In genomic region chr4:130836281-130837061, GRCm38 (mm10) we compare ENCODE assay signal across 8 mouse cellular contexts. TPM values are rescaled to one million over a fixed set of nuclear protein-coding genes. Genes with fewer than 3 reads are reported as not detected.
DNase-seq lines count a peak whose midpoint lies in the region; ATAC-seq lines count a peak whose summit lies in the region.
"Had no signal": no experiment of that assay in that cellular context is flagged by ENCODE, and none has a peak within 500 bp of the region (broad histone marks: within the 10 kb centered on the region; RNA-seq: fewer than 3 reads in every experiment).

No protein-coding gene starts in this region.

- H3K4me1 ChIP-seq in forebrain, embryonic 15.5 days = peaks cover 32% of the 10 kb centered on the region
- H3K4me1 ChIP-seq in limb, embryonic 13.5 days = peaks cover 47% of the 10 kb centered on the region

- H3K36me3 ChIP-seq in forebrain, embryonic 15.5 days = no peaks in the 10 kb centered on the region
- H3K36me3 ChIP-seq in limb, embryonic 13.5 days = no peaks in the 10 kb centered on the region

- peak; percentile 26 for DNase-seq in urinary bladder, postnatal 14 days (ENCODE audit: low spot score)
- no peak for DNase-seq in urinary bladder, adult 18-20 months (ENCODE audit: low spot score in 2 of 2)
- no peak for DNase-seq in cerebellum, adult 18-20 months
- no peak for DNase-seq in ovary, adult 18-20 months (ENCODE audit: low spot score)
- DNase-seq in heart, adult 18-20 months = no peak
- DNase-seq: spleen, adult 18-20 months had no signal

- no peaks in the 10 kb centered on the region for H3K9me3 ChIP-seq in forebrain, embryonic 15.5 days
- 0 out of 2 replicates have a peak, but pooled peaks cover 4% of the 10 kb centered on the region for H3K9me3 ChIP-seq in limb, embryonic 13.5 days

- H3K27me3 ChIP-seq in forebrain, embryonic 15.5 days = peaks cover 34% of the 10 kb centered on the region
- H3K27me3 ChIP-seq in limb, embryonic 13.5 days = no peaks in the 10 kb centered on the region

- ATAC-seq in forebrain, embryonic 15.5 days (replicated peaks) = peak; percentile 83
- ATAC-seq in limb, embryonic 13.5 days (ENCODE audit: low FRiP score, low read depth) = 0 out of 2 replicates have a peak, but pooled peaks have one; percentile 16

- H3K27ac ChIP-seq in forebrain, embryonic 15.5 days (replicated peaks) = no peak overlapping the region
- H3K27ac ChIP-seq in limb, embryonic 13.5 days = peak overlapping the region; percentile 44; the same call in 1 of the 2 replicates

- 4% methylated on average over 20 of the region's 20 CpGs for WGBS in forebrain, embryonic 15.5 days
- WGBS in limb, embryonic 13.5 days = 9% methylated on average over 20 of the region's 20 CpGs

- H3K4me3 ChIP-seq in forebrain, embryonic 15.5 days = peak overlapping the region; percentile 11; the same call in 1 of the 2 replicates
- H3K4me3 ChIP-seq in limb, embryonic 13.5 days = no peak overlapping the region

- H3K9ac ChIP-seq in forebrain, embryonic 15.5 days (replicated peaks) = no peak overlapping the region
- H3K9ac ChIP-seq in limb, embryonic 13.5 days = no peak overlapping the region

- peak overlapping the region; percentile 36 for H3K4me2 ChIP-seq in forebrain, embryonic 15.5 days (replicated peaks)
- H3K4me2 ChIP-seq in limb, embryonic 13.5 days (replicated peaks) = peak overlapping the region; percentile 54

RNA-seq across cellular contexts. Expression of gene Sdc3, which starts 44.1 kb away (rescaled TPM):
- 84.9 and 85.7 TPM in 2 replicates for polyA plus RNA-seq in forebrain, embryonic 15.5 days (2015; fragmentation: Nextera tagmentation; extraction: Ambion mirVana)
- 38.6 and 42.6 TPM in 2 replicates for polyA plus RNA-seq in limb, embryonic 13.5 days (2015; fragmentation: Nextera tagmentation; extraction: Ambion mirVana)
- total RNA-seq in heart, adult 18-20 months (2021) = 10 to 100 TPM; 37.1 to 38.2 TPM
